Mouse (Mus musculus): ENCODE measurements around the gene Foxn3.

The Foxn3 gene

DNA sequence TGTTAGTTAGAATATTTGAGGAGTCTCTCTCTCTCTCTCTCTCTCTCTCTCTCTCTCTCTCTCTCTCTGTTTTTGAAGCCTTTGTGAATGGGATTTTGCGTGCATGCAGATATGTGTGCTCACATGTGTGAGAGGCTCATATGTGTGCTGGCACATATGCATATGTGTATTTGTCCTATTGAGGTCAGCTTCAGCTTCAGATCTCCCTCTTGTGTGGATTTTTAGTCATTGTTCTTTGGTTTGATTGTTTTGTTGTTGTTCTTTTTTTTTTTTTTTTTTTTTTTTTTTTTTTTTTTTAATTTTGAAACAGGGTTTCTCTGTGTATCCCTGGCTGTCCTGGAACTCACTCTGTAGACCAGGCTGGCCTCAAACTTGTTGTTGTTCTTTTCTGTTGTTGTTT is 100.5 kb downstream of the Foxn3 start:
- DNase-seq: no peak

DNA sequence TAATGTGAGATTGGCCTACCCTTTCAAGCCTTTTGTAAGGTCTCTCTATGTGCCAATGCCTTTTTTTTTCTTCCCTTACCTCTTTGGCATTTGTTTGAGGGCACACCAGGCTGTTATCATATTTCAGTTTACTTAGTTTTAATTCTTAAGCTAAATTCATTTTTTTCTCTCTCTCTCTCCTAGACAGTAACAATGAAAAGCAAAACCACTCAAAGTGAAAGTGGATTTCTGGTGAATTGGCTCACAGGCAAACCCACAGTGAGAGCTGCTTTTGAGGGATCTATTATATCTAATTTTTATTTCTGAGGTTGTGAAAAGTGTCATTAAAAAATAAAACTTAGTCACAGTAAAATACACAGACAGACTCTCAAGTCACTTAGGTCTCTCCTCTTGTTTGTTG is 101.1 kb downstream of the Foxn3 start:
- no peak for DNase-seq

DNA sequence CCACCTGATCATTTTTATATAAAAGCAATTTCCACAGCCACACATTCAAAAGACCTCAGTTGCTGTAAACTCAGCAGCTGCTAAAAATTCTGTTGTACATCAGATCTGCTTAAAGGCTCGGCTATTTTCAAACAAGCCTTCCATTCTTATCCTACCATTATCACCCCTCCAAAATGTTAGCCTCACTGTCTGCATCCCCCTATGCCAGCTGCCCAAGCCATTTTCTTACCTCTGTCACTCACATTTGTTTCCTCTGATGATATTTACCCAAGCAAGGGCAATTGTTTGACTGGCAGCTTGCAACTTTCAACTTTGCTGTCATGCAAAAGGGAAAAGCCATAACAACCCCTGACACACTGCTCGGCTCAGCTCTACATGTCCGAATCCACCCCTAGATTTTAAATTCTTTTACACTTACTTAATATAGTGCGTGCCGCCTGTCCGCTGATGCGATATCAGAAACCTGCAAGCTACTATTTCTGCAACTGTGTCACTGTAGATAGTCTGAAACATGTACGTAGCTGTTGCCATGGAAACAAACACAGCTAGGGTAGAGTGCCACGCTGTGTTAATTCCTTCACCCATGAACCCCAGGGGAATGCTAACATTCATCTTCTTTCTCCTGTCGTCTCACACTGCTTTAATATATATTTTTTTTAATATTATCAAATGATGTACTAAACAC is 105.7 kb downstream of the Foxn3 start:
- DNase-seq: no peak

DNA sequence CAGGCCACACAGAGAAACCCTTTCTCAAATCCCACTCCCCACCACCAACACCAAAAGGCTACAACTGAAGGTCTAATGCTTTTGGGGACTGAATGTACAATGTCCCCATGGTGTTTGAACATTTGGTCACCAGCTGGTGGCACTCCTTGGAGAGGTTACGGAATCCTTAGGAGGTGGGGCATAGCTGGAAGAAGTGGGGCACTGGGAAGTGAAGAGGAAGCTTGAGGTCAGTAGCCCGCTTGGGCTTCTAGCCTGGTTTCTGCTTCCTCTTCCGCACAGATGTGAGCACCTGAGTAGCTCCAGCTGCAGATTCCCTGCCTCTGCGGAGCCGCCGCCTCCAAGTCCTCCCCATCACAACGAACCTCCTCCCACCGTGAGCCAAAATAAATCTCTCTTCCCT is 107.8 kb downstream of the Foxn3 start:
- no peak for DNase-seq

DNA sequence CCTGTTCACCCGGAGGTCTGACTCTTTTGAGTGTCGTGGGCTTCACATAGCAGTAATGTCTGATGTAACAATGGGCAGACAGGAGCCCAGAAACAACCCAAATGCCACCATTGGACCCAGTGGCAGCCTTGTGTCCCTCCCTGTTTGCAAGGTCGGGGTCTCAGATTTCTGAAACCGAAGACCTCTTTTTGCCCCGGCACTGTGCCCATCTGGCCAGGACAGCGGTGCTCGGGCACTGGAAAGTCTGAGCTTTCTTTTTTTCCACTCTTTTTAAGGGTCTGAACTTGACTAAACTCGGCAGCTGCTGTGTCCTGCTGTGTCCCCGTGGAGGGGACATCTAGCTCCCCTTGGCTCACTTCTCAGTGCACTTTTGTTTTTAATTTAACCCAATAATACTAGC is 109.0 kb downstream of the Foxn3 start:
- DNase-seq: no peak

DNA sequence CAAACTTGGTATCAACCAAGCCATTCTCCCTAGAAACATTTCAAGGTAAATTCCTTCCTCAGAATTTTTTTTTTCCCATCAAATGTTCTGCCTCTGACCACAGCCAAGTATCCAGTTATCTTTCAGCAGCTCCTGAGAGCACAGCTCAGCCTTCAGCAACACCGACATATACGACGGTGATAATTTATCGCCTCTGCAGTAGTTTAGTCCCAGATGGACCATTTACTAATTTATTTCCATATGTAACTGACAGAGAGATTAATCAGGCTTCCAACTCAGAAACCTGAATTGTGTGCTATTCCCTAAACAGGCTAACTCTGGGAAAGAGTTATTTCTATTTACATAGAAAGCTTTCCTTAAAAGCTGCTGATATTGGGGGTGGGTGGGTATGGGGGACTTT is 109.6 kb downstream of the Foxn3 start:
- no peak for DNase-seq

DNA sequence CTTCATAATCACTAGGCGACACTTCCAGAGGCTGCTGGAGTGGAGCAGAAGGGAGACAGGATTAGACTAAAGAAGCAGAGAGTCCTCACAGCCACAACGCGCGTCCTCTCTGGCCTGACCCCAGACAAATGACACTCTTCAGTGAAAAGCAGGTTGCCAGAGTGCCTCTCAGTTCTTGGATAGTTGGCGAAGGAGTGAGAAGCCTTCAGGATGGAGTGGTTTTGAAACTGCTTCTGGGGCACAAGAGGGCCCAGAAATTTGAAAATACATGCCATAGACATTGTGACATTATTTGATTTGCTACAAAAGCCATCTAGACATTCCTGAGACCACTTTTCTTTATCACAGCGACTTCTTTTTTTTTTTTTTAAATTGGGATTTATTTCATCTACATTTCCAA is 113.3 kb downstream of the Foxn3 start:
- DNase-seq: no peak

DNA sequence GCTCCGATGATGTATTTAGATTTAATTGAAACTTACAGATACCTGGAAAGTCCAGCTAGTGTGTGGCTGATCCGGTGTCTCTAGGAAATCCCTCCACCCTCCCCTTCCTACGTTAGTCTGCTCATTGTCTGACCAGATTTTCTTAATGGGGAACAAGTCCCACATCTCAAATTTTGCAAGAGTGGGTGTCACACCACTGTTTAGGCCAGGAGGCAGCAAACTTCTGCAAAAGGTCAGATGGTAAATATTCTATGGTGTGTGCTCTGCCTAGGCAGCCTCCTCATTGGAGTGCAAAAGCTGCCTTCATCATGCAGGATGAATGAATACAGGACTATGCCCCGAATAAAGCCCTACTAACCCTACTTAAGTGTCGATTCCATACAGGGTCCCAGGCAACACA is 115.6 kb downstream of the Foxn3 start:
- DNase-seq: no peak

DNA sequence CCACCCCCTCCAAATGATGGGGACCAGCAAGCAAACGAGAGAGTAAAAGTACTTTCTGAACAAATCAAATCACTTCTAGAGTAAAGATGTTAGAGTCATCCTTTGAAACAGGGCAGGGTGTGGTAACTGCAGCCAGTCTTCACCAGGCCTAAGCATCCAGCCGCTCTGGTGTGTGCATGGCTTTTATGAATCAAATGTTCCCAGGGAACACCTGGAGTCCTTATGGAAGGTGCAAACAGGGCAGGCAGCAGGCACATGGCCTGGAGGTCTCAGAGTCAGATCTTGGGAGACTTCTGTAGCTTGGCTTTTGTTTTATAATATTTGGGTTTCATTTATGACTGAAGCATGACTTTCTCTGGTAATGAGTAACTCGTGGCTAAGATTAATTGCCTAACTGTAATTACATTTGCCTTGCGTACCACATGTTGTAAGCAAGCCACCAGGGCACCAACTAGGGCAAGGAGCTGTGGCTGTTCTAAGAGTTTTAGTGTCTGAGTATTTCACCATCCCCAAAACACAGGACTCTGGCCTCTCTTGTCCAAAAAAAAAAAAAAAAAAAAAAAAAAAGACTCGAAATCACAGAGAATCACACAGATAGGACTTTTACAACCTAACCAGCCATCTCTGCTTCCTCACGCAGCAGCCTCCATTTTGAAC is 118.2 kb downstream of the Foxn3 start:
- no peak for DNase-seq

DNA sequence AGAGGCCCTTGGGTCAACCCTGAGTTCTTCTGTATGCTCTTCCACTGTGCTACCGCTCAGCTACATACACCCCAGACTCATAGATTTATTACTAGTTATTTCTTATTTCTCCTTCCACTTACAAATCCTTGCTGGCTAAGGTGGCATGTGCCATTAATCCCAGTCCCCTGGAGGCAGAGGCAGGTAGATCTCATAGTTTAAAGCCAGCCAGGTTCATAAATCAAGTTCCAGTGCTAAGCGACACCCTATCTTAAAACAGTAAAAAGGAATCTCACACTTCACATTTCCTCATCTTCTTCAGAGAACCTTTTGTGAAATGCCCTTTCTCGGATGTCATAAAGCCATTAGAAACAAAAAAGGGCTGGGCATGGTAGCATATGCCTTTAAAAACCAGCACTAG is 120.6 kb downstream of the Foxn3 start:
- no peak for DNase-seq

DNA sequence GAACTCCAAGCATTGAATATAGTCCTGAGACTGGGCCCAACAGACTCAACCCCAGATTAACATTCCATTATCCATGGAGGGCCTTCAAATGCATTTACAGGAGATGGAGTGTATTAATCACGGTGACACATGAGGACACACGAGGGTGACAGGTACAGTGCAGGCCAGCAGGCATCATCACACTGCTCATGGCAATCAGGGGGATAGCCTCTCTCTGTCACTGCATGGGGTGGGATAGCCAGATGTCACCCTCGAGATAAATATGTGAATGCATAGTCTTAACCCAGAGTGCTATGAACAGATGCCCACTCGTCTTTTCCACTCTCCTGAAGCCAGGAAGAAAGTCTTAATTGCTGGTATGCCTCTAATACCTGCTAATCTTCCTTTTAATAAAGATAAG is 122.4 kb downstream of the Foxn3 start:
- DNase-seq: no peak

DNA sequence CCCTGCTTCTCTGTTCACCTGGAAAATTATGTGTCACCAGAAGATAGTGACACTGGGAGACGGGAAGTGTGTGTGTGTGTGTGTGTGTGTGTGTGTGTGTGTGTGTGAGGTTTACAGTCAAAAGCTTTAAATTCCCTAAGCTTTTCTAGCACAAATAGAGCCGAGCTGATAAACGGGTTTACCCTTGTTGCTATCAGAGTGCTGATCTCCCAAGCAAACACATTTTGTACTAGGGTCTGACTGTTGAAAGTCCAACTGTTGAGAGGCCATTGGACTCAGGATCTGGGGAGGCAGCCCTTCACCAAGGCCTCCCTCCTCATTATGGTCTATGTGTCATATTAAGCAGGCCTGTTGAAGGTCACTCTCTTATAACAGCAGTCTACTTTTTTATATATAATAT is 123.4 kb downstream of the Foxn3 start:
- no peak for DNase-seq

DNA sequence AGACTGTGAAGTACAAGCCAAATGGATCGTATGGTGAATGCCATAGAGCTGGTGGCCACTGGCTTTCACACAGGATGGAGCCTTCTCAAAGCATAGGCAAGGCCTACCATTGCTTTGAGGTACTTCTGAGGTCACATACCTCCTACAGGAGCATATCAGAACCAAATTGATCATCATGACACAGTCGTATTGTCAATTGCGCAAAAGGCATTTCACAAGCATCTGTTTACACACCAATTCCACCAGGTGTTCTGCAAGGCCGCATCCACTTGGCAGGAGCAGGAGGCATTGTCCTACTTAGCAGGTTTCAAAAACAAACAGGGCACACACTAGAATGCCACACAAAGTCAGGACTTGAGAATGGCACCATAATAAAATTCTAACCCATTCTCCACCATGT is 128.2 kb downstream of the Foxn3 start:
- DNase-seq: no peak

DNA sequence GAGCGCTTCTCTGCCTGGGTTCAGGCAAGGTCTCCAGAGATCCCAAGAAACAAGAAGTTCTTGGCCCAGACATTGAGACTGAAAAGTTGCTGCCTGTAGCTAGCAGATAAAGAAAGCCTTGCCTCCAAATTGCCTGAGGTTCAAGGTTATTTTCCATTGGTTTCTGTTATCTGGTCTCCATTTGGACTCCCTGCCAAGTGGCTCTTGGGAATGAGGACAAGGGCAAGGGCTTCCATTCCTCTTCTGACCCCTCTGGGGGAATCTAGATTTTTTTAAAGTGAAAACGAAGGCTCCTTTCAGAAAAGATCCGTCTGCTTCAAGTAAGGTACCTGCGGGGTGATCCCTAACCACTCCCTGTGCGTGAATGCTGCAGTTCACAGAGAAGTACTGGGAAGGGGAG is 130.0 kb downstream of the Foxn3 start:
- DNase-seq: no peak

DNA sequence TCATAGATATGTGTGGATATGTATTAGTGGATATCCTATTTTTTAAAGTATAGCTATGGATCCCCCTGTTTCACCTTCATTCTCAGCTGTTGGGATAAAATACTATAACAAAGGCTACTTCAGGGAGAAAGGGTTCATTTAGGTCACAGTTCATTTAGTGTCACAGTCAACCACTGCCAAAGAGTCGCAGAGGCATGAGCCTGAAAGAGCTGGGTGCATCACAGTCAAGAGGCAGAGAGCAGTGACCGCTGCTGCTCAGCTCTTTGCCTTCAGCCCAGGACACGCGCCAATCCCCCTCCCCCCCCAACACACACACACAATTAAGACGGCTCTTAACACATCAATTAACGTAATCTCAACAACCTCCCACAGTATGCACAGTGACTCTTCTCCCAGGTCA is 131.8 kb downstream of the Foxn3 start:
- DNase-seq: no peak

DNA sequence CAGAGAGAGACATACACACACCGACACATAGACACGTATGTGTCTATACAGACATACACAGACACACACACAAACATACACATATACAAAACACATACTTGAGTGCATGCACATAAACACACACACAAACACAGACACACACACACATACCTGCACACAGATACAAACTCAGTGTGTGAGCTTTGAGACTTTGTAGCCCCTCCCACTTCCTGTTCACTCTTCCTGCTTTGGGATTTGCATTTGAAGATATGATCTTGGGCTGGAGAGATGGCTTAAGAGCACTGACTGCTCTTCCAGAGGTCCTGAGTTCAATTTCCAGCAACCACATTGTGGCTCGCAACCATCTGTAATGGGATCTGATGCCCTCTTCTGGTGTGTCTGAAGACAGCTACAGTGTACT is 132.4 kb downstream of the Foxn3 start:
- no peak for DNase-seq

DNA sequence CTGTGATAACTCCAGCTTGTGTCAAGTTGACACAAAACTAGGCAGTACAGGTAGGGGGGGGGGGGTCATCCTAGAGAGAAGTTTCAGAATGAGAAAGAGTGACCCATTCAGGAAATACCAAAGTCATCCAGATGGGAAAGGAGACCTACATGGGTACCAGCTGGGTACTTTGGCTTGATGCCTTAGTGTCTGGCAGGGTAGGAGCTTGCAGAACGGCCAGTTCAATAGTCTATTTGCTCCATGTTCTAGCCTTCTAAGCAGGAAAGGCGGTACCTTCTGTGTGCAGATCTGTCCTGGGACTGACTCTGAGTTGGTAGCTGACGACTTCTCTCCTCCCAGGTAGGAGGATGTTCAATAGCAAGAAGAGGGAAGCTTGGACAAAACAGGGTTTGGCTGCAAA is 134.3 kb downstream of the Foxn3 start:
- no peak for DNase-seq

DNA sequence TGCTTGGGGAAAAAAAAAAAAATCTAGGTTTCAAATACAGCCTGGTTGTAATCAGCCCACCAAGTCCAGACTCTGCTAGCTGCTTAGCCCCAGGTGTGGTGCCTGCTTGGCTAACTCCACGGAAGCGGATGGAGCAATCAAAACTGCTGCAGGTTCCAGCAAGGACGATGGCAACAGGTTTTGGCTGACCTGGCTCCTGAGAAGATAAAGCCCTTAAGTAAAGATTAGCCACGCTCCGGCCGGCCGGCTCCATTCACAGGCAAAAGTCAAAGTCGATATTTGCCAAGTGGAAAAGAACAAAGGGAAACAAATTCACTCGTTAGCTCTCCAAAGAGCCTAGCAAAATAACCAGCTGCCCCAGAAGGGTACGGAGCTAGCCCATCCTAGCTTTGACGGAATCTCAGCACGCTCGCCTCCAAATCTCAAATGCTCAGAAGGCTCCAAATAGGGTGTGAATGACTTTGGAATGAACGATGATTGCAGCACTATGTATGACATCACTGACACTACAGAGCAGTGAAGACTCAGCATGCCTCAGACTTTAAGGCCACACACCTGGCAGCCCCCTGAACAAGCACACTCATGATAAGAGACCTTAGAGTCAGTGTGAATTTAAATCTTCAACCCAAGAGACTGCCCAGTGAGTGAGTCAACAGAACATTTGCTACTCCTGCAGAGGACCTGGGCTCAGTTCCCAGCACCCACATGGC is 137.0 kb downstream of the Foxn3 start:
- DNase-seq: no peak

DNA sequence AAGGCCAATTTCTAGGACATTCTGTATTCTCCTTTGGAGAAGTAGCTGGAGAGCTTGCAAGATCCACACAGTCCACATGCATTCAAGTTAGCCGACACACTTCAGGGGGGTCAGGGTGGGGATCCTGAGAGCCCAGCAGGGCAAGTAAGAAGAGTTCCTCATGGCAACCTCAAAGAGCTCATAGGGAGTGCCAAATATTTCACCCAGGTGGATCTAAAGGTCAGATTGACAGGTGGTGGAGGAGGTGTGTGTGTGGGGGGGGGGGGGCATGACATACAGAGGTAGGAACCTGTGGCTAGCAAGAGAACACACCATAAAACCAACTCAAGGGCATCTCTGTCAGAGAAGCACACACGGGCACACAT is 144.0 kb downstream of the Foxn3 start:
- no peak for DNase-seq

DNA sequence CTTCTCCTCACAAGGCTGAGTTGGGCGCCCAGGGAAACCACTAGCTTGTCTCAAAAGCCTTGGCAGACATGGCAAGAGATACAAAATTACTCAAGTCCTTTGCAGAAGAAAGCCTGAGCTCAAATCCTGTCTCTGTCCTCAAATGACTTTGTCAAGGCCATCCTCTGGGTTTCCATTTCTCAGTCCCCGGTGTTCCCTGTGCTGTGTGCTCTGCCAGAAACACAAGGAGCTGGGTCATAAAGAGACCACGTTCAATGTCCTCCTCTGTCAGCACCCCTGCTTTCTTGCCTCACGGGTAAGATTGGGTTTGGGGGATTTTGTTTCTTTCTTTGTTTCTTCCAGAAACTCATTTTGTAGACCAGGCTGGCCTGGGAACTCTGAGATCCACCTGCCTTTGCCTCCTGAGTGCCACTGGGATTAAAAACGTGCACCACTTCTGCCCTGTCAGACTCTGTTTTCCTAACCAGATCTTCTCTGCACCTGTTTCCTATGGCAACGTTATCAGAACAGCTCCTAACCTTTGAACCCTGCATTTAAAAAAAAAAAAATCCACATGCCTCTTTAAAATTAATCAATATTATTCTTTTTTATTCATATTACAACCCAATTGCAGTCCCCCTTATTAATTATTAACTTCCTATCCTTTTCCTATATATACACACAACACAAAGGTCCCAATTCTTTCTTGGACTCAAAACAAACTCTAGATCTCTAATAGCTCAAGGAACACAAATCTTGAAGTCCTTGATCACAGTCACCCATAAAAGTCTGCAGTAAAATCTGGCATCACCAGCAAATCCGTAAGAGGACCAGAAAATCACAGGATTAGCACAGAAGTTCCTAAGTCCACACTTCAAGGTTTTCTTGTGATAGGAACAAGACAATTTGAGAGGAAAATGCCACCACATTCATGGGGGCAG is 144.6 kb downstream of the Foxn3 start:
- DNase-seq: no peak

DNA sequence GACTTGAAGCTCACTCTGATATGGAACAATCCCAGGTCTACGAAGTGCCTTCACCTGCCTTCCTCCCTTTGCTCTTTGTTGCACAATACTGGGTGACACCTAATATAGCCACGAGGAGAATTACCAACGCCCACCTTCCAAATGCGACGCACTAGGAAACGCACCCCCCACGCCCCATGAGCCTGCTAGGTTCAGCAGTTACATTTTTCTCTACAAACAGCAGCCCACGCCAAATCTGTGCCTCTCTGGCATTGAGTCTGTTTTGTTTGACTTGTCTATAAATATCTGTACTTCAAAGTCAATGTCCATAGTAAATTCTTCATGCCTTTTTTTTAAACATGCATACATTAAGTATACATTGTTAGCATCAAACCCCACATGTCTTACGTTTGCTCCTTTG is 145.5 kb downstream of the Foxn3 start:
- peak; percentile 24 for DNase-seq

DNA sequence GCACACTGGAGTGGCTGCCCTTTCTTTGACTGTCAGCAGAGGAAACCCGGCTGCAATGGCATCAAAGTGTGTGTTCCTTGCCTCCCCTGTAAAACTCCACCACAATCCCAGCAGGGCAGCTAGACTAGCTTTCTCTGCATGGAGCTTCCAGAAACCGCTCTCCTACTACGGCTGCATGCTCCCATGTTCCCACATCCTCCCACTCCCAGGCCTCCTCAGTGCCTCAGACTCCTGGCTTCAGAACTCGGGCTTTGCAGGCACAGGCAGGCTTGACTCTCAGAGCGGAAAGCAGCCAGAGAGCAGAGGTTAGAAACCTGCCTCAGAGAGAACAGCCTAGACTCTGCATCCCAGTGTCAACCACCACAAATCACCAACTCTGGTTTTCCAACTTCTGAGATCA is 147.8 kb downstream of the Foxn3 start:
- no peak for DNase-seq

DNA sequence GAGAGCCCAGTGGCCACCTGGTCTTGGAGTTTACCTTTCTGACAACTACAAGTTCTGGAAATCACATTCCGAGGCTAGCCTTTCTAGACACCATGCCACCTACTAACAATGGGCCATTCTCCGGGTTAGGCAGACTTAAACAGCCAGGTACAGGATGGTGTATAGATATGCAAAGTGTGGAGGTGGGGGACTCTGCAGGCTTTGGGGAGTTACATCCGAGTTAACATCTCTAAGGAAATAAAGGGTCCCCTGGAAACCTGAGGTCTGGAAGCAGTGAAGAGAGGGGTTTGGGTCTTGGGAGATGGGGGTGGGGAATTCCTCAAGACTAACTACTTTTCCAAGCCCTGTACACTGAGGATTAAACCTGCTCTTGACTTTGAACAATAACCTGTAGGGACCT is 150.9 kb downstream of the Foxn3 start:
- DNase-seq: no peak

DNA sequence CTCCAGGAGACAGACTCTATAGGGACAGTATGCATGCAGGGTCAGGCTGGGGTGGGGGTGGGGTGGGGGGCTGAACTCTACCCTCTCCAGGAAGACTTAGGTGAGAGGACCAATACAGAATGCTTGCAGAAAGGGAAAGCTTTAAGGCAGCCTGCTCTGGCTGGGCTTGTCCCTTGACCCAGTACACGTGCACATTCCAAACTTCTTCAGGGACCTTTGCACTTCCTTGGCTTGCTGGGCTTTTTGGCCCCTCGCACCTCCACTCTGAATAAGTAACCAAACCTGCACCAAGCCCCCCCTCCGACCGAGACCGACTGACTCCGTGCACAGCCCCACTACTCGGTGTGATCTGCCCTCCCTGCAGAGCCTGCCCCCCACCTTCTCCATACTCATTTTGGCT is 151.3 kb downstream of the Foxn3 start:
- DNase-seq: no peak

Measured in right cerebral cortex, postnatal 14 days (tissue).